Mouse (Mus musculus): ENCODE measurements around the gene Adamts15.

Gene Adamts15

GRCm38 (mm10) chr9:30876552-30876951 lies 45.7 kb downstream of the Adamts15 start:
- no peak for DNase-seq

DNA sequence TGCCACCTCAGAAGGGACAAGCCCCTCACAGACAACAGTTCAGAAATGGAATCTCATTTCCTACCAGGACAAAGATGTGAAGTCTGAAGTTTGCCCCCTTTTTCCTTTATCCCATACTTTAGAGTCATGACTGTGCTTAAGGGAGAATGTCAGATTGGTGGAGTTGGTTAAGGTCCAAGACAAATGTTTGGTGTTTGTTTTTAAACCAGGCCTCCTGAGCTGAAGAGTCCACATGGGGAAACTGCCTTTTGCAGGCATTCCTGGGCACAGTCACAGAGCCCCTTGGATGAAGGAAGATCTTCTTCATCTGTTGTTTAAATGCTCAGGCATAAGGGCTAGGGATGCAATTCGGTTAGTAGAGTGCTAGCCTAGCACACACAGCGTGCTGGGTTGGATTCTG lies 66.4 kb downstream of the Adamts15 start:
- DNase-seq, result no peak

GRCm38 (mm10) chr9:30851841-30852240 lies 70.4 kb downstream of the Adamts15 start:
- DNase-seq, result no peak

DNA sequence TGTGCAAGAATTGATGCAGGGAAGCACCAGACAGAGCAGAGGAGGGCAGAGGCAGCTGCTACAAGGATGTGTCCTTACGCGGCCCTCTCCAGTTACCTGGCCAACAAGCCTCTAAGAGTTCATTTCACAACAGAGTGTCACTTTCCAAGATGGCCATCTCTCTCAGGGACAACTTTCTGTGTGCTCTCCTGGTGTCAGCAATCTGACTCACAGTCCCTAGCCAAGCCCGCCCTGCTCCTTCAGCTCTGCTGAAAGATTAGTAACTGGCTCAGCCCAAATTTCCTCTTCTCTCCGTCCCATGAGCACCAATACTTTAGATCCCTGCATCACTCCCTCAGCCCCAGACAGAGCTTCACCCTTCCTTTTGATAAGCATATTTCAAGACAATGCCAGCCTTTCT lies 72.3 kb downstream of the Adamts15 start:
- no peak for DNase-seq

DNA sequence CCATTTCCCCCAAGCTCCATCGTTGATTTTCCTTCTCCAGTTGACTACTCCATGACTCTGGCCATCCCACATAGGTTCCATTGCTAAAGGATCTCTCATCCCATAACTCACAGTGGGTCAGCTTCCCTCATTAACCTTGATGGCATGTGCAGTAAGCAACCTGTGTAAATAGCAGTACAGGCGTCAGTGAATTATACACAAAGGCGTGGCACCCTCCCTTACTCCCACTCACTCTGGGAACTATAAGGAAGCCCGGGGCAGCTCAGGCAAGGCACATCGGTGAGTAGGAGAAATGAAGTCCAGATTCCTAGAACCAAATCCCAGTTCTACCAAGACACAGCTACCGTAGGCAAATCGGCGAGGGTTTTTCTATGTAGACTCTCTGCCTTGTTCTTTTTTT lies 72.8 kb downstream of the Adamts15 start:
- no peak for DNase-seq

Measured in cerebellum, adult 9-11 months (tissue).